Mouse (Mus musculus): ENCODE measurements around the gene Schip1.

Schip1 gene

GRCm38 (mm10) chr3:68484021-68484420 lies 419.4 kb downstream of the Schip1 start:
- DNase-seq: no peak

DNA sequence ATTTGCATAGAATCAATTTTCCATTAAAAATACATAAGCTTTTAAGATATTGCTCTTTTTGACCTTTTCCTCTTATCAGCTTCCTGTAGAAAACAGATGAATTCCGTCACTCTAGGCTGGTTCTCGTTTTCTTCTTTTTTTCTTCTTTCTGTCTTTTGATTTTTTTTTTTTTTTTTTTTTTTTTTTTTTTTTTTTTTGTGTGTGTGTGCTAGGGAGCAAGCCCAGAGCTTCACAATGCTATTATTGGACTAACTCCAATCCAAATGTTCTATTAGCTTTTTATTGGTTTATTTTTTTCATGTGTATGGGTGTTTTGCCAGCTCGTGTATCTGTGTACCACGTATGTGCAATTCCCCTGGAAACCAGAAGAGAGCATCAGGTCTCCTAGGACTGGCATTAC lies 420.0 kb downstream of the Schip1 start:
- DNase-seq: no peak

- no peak for DNase-seq
Measured at GRCm38 (mm10) chr3:68487621-68488020, 423.0 kb downstream of the Schip1 start.

GRCm38 (mm10) chr3:68488316-68488715 lies 423.7 kb downstream of the Schip1 start:
- DNase-seq: no peak

GRCm38 (mm10) chr3:68491516-68491915 lies 426.9 kb downstream of the Schip1 start:
- DNase-seq: no peak

DNA sequence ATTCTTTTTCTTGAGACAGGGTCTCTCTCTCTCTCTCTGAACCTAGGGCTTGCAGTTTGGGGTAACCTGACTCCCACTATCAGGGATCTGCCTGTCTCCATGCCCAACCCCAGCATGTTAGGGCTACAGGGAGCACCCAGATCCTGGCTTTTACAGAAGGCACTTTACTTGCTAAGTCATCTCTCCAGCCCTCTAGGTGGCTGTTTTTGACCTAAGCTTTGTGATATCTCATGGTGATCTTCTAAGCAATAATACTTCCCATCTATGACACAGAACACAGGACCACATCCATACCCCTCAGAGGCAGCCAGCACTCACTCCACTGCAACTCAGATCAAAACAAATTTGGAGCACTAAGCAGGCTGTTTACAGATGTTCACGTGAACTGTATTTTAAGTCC lies 427.5 kb downstream of the Schip1 start:
- no peak for DNase-seq

GRCm38 (mm10) chr3:68492513-68492912 lies 427.9 kb downstream of the Schip1 start:
- DNase-seq: no peak

DNA sequence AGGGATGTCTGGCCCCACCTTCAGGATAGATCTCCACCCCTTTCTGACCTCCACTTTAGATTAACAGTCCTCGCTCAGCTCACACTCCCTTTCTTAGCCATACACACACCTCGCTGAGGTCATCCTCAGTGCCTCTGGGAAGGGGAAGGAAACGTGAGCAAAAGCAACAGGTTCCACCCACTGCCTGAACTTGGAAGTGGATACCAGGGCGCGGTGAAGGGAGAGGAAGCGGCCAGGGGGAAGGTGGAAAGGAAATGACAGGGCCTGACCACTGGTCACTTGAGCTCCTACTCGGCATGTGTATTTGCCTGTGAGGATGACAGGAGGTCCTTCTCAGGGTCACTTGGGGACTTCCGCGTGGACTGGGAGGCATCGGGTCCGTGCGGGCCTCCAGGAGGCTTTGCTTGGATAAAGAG lies 428.6 kb downstream of the Schip1 start:
- DNase-seq: no peak

DNA sequence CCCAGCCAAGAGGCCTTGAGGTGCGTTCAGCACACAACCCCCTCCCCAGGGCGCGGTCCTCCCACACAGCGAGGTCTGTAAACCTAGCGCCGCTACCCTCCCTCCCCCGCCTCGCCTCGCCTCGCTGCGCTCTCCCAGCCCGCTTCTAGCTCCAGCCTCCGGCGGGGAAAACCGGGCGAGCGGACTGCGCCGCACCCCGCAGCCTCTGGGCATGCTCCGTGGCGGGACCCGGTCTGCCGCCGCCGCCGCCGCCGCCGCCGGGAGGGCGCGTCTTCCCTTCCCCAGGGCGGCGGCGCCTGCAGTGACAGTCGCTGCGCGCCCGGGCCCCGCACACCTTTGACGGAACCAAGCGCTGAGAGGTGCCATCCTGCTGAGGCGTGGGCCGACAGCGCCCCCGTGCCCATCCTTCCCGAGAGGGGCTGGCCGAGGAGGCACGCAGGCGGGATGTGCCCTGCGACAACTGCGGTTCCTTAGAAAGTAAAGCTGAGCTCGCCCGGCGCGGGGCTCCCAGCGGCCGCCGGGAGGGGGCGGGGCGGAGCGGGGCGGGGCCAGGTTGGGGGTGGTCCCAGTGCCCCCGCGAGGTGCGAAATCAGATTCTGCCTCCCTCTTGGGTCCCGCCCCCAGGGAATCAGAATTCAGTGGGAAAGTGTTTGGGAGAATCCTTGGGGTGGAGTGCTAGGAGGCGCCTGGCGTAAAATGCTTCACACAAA lies 429.1 kb downstream of the Schip1 start:
- DNase-seq: peak; percentile 15 to 39

DNA sequence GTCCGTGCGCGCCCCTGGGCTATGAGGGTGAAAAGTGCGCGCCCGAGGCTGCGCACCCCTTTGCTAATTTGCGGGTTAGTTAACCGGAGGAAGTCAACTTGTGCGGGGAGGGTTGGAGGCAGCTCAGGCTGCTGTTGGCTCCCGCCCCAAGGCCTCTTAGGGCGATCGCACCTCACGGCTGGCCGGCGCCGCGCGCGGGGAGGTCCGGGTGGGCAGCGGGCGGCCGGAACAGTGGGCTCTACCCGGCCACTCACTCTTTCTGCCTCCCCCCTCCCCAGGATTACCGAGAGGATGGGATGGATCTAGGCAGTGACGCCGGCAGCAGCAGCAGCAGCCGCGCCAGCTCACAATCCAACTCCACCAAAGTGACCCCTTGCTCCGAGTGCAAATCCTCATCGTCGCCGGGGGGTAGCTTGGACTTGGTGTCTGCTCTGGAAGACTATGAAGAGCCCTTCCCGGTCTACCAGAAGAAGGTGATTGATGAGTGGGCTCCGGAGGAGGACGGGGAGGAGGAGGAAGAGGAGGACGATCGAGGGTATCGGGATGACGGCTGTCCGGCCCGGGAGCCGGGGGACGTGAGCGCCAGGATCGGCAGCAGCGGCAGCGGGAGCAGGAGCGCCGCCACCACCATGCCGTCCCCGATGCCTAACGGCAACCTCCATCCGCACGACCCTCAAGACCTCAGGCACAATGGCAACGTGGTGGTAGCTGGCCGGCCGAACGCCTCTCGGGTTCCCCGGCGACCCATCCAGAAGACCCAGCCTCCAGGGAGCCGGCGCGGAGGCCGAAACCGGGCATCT lies 429.9 kb downstream of the Schip1 start:
- DNase-seq: no peak

- peak in 1 of 2 experiments; percentile 6 for DNase-seq
Measured at GRCm38 (mm10) chr3:68495096-68495735, 430.6 kb downstream of the Schip1 start.

DNA sequence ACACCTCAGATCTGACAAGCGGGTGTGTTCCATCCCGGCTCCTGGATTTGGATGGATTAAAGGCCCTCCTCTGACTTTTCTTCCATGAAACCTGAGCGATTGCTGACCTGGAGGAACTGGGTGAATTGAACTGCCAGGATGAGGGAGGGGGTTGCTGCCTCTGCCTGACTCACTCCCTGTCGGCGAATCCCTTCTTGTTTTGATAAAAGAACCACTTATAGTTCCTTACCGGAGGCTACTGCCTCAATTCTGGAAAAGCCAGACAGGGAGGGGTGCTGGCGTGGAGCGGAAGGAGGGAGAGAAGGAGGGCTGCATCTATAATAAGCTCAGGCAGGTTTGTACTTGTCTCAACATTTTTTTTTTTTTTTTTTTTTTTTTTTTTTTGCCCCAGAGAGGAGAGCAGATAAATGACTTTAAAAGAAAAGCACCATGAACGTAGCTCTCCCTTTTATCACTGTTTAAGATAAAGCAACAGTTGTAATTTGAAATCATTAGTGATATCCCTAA lies 431.2 kb downstream of the Schip1 start:
- no peak for DNase-seq

DNA sequence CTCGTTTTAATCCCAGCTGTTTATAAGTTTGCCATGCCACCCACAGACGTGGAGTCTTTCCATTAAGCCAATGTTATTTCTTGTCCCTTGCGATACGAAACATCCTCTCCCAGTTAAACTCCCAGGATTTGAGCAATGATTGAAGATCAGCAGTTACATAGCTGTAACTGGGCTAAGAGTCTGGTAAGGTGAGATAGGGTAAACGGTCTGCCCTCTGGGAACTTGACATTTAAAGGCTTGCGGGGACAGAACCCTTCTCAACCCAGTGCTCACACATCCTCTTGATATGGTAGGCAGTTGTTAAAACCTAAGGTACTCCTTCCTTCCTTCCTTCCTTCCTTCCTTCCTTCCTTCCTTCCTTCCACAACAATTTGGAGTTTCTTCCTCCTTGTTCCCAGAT lies 431.9 kb downstream of the Schip1 start:
- no peak for DNase-seq

DNA sequence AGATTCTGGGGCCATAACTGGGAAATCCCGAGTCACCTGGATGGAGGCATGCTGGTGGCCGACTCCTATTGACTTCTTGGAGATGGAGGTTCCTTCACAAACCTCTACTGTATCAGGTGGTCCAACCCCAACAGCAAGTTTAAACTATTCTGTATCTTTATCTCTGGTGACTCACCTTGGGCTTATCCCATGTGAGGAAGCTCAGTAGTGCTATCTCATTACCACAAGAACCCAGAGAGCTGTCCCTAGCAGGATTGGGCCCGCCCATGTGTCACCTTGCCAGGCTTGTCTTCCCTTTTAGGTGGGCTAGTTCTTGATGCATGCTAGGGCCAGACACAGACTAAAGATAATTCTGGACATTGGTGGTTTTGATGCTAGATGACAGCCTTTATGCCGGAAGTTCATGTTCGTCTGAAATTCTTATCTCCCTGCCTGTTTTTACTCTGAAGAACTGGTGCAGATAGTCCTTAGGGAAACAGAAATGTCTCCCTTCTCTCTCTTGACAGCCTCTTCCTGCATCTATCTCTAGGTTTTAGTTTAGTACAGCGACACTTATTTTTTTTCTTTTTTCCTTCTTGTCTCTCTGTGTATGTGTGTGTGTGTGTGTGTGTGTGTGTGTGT lies 435.0 kb downstream of the Schip1 start:
- no peak for DNase-seq

- DNase-seq: no peak
Measured at GRCm38 (mm10) chr3:68504838-68505237, 440.2 kb downstream of the Schip1 start.

DNA sequence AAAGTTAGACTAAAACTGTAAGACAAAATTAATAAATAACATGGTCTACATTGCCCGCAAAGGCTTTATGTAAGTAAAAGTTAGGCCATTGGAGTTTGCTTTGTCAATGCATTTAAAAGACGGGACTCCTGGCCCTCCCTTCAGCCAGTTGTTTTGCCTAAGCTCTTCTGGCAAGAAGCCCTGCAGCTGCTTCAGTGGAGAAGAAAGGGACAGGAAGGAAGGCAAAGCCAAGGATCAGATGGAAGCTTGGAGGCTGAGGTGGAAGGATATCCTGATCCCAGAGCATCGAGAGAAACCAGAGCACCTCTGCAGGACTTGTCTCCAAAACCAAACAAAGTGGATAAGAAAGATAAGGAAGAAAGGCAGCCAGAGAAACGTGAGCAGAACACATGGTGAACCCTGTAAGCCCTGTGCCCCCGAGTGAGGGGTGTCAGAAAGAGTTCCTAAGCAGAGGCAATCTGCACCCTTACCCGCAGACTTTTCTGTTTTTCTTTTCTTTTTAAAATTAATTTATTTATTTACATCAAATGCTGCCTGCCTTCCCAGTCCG lies 442.2 kb downstream of the Schip1 start:
- no peak for DNase-seq

- DNase-seq: no peak
Measured at GRCm38 (mm10) chr3:68508629-68509028, 444.0 kb downstream of the Schip1 start.

- no peak for DNase-seq
Measured at GRCm38 (mm10) chr3:68510872-68511271, 446.3 kb downstream of the Schip1 start.

DNA sequence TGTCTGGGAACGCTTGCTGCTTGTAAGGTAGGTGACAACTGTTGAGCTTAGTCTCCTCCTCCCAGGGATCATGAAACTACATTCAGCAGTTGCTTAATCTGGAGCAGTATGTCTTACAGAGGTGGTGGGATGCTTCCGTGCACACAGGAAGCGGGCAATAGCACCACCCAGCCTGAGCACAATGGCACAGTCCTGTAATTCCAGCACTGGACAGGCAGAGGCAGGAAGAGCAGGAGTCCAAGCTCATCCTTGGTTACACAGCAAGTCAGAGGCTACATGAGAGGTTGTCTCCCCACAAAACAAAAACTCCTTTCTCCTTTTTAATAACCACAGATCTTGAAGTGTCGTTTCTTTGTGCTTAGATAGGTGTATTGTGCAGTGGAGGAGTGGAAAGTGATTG lies 447.1 kb downstream of the Schip1 start:
- no peak for DNase-seq

- DNase-seq: no peak
Measured at GRCm38 (mm10) chr3:68512327-68512726, 447.7 kb downstream of the Schip1 start.

DNA sequence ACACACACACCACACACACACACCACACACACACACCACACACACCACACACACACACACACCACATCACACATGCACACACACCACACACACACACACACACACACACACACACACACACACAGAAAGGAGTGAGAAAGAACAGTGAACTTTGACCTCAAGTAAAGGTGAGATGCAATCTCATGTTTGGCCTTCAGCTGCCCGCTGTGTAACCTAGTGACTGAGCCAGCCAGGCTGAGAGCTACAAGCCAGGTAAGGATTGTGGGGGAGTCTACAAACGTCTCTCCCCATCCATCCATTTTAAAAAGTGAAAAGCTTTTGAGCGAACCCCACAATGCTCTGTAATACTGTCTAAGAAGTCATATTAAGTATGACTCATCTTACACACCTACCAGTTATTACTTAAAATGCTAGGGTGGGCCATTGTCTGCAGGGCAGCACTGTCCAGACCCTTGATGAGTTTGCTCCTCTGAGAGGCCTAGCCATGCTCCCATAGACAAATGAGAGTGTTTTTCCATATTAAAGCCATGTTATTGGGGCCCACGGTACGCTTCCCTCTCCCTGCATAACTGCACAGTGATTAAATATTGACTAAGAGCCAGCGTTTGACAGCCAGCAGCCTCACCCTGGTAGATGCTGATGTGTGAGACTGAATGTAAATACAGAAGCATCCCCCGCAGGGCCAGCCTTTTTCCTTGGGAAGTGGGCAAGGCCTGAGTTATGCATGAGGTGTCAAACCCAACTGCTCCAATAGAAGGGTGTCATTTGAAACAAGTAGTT lies 448.9 kb downstream of the Schip1 start:
- DNase-seq: no peak

- DNase-seq: no peak
Measured at GRCm38 (mm10) chr3:68514120-68514497, 449.5 kb downstream of the Schip1 start.
